Mouse (Mus musculus): Measurements from ENCODE around the gene Abcg2.

Gene Abcg2

GRCm38 (mm10) chr6:58638566-58638965, 54.2 kb downstream of the Abcg2 start:
- DNase-seq = no peak

DNA sequence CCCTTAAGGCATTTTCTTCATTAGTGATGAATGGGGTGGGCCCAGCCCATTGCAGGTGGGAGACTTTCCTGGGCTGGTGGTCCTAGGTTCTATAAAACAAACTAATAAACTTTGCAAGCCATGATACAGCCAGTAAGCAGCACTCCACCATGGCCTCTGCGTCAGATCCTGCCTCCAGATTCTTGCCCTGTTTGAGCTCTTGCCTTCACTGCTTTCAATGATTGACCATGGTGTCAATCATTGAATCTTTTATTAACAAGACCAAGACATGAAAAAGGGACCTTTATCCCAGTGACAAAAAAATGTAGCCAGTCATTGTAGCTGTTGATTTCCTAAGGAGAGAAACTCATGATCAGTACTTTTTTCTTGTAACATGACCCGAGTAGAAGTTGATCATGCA, 55.1 kb downstream of the Abcg2 start:
- DNase-seq = no peak

DNA sequence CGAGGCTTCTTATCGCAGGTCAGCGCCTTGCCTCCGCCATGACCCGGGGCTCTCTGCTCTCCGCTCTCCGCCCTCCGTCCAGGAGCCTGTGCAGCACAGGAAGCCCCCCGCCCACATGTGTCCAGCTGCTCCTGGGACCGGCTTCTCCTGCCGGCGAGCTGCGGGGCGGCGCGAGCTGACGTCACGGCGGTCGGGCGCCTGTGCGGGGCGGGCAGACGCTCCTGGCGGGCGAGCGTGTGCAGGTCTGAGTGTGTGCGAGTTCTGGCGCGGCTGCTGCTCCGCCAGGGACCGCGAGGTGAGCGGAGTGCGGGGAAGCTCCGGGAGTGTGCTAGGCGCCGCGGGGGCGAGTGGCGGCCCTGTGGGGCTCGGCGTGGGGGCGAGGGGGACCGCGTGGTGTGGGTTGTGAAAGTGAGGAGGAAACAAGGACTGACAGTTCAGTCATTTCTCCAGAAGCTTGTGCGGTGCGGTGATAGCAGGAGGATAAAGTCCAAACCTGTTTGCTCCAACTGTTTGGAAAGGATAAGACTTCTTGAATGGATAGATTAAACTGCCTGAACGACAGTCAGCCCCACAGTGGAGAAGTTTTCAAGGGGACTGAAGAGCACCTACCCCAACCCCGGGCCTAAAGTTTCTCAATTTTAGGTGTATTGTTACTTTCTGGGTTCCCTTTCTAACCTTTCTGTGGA, 56.2 kb downstream of the Abcg2 start:
- DNase-seq = peak; percentile 43 to 58

DNA sequence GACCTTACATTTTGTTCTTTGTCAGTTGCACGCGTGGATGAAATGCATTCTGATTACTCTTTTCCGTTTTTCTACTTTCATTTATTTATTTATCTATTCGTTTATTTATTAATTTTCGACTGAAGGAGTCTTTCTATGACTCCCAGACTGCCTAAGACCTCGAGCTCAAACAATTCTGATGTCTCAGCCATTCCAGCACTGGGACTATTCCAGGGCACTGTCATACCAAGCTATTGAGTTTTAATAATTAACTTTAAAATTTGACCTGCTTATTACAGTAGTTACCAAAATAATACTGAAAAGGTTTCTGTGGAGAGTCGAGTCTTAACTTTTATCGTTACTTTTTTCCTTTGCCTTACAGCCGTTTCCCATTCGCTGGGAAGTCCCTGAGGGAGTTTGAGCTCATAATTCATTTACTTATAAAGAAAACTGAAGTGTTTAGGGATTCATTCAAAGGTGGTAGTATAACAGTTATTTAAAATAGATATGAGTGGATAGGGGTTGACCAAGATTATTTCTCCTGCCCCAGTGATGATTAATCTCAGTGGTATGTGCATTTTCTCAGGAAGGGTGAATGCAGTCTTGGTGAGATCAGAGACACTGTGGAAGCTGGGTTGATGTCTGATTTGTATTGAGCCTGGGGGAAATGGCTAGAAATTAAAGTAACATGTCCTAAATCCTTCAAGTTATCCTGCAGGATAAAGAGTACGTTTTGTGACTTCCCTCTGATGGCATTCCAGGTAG, 56.9 kb downstream of the Abcg2 start:
- no peak for DNase-seq

DNA sequence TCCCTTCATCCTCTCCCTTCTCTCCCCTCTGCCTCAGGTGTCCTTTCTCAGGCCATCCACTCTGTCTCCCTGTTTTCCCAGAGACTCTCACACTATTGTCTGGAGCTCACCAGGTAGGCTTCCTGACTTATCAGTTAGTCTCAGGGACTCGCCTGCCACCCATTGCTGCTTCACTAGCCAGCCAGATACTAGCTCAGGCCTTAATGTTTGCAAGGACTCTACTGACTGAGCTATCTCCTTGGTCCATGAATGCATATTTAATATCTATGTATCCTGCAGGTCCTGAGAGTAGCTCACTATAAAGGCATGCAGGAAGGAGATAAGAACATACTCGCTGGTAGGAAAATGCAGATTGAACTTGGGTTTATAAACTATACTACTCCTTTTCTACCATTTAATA, 57.9 kb downstream of the Abcg2 start:
- DNase-seq = no peak

- no peak for DNase-seq
These were observed 60.3 kb downstream of the Abcg2 start for GRCm38 (mm10) chr6:58644586-58644985.

GRCm38 (mm10) chr6:58648100-58648749, 63.9 kb downstream of the Abcg2 start:
- no peak for DNase-seq

- DNase-seq = no peak
These were observed 65.8 kb downstream of the Abcg2 start for GRCm38 (mm10) chr6:58650136-58650535.

GRCm38 (mm10) chr6:58651038-58651437, 66.7 kb downstream of the Abcg2 start:
- DNase-seq = no peak

- no peak for DNase-seq
These were observed 76.7 kb downstream of the Abcg2 start for GRCm38 (mm10) chr6:58660951-58661575.

- no peak for DNase-seq
These were observed 93.5 kb downstream of the Abcg2 start for GRCm38 (mm10) chr6:58677802-58678201.

DNA sequence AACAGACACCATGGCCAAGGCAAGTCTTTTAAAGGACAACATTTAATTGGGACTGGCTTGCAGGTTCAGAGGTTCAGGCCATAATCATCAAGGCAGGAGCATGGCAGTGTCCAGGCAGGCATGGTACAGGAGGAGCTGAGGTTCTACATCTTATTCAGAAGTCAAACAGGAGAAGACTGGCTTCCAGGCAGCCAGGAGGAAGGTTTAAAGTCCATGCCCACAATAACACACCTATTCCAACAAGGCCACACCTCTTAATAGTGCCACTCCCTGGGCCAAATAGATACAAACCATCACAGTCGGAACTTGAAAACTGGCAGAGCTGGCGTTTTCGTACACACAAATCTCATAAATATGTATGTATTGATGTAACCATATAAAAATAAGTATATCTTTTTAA, 94.2 kb downstream of the Abcg2 start:
- DNase-seq = no peak

DNA sequence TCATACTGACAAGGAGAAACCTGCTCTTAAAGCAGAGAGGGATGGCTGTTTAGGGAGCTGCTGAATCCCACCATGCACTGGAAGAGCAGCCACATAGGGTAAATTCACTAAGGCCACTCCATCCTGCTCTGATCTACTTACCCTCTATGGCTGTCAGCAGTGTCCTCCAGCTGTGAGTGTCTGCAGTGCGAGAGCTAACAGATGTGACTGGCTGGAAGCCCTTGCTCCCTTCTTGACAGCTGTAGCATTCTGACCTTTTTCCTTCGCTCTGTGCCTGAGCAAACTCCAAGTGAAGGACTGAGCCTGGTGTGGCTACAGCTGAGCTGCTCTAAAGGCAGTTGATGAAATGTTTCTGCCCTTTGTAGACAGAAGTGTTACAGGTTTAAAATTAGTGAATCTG, 107.3 kb downstream of the Abcg2 start:
- no peak for DNase-seq

DNA sequence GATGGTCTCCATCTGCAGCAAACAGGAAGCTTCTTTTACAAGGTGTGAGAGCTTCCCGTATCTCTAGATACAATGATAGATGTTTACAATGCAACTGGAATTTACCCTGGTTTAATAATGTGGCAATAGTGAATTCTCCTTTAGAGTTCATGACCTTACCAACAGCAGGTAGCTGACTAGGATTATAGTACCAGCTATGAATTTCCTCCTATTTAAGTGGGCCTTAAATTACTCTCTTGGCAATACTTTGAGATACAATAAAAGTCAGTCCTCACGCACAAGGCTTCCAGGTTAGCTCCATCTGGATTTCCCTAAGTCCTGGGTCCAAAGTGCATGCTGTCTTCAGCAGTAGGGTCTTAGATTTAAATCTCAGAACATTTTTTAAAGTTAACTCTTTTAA, 109.9 kb downstream of the Abcg2 start:
- no peak for DNase-seq

DNA sequence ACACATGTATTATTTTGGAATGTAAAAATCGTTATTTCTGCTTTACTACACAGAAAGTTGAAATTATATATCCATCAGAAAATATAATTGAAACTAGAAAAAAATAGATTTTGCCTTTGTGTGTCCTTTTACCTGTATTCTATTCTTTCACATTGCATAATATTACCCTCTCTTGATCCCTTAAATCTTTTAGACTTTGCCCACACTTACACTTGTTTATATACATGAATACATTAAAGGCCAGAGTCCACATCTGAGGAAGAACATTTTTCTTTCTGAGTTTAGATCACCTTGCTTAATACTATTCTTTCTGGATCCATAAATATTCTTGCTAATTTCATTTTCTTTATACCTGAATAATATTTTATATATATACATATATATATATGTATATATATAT, 110.4 kb downstream of the Abcg2 start:
- no peak for DNase-seq

DNA sequence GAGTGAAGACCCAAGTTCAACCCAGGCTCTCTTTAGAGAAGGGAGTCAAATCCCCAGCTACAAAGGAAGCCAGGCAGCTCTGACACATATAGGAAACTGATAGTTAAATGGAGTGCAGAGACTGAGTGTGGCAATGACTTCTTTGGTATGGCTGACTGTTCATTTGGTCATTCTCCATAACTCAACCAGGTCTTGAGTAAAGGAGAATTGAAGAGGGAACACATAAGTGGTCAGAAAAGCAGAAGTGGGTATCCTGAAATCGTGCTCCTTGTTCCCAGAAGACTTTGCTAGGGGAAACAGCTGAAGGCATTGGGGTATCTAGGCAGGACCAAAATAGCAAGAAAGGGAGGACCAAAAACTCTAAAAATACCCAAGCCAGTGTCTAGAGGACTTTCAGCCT, 126.0 kb downstream of the Abcg2 start:
- no peak for DNase-seq

DNA sequence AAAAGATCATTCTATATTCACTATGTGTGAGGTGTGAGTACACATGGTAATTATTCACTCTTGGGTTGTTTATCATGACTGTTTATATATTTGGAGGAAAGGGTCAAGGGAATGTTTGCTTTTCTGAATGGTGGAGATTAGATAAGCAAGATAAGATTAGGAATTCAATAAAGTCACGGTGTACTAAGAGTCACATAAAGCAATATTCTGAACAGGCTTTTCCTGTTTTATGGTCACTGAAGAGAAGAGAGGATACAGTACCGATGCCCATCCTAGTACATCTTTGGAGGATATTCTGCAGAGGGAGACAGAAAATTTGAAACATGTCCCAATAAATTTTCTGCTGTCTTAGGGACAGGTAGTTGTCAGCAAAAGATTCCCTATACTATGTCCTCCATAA, 127.6 kb downstream of the Abcg2 start:
- DNase-seq = no peak

DNA sequence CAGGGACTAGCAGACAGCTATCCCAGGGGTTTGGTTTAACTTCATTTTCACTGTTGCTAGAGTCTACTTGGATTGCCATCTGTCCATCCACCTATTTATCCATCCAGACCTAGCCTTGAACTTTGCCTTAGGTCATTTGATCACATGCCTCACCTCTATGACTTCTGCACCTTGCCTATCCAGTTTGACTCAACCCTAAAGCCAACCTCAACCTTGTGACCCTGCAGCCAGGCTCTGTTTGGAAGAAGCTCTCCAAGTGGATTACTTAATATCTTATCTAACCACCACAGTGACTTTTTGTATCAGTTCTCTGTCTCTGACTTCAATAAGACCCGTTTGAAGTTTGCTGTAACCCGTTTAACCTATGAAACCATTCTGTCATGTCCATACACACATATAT, 149.5 kb downstream of the Abcg2 start:
- no peak for DNase-seq

GRCm38 (mm10) chr6:58735090-58735489, 150.8 kb downstream of the Abcg2 start:
- no peak for DNase-seq

Measured in cerebellum, postnatal 36 days (tissue).